Mouse (Mus musculus) forebrain, embryonic 15.5 days (tissue): Measurements from ENCODE around the gene Des. TPM values are rescaled to one million over a fixed set of nuclear protein-coding genes. Genes with fewer than 3 reads are reported as not detected.

ENCODE experiments used
- ATAC-seq: fragments of 200-750 bp; cut with Nextera tagmentation; replicated peaks from 2 replicates; pipeline ENCODE4 v1.8.0; 2017; ENCODE audit warnings: mild to moderate bottlenecking, moderate TSS enrichment, moderate library complexity
- H3K27ac ChIP-seq: fragments of 300-500 bp; sonication (generic); replicated peaks from 2 replicates; pipeline ENCODE4 v1.5.1; 2015; ENCODE audit warnings: mild to moderate bottlenecking, inconsistent platforms
- H3K27me3 ChIP-seq: fragments of 300-500 bp; sonication (generic); 2 replicates; pipeline ENCODE4 v1.6.1; 2015; ENCODE audit warnings: inconsistent platforms
- H3K36me3 ChIP-seq: fragments of 300-500 bp; sonication (generic); 2 replicates; pipeline ENCODE4 v1.6.1; 2015; ENCODE audit warnings: mild to moderate bottlenecking, inconsistent platforms
- H3K4me1 ChIP-seq: fragments of 300-500 bp; sonication (generic); 2 replicates; pipeline ENCODE4 v1.6.1; 2015; ENCODE audit warnings: inconsistent platforms
- H3K4me2 ChIP-seq: fragments of 300-500 bp; sonication (generic); replicated peaks from 2 replicates; pipeline ENCODE4 v1.6.1; 2015; ENCODE audit warnings: mild to moderate bottlenecking, inconsistent platforms
- H3K4me3 ChIP-seq: fragments of 300-500 bp; sonication (generic); 2 replicates; pipeline ENCODE4 v1.5.1; 2015; ENCODE audit warnings: mild to moderate bottlenecking, inconsistent platforms
- H3K9ac ChIP-seq: fragments of 300-500 bp; sonication (generic); replicated peaks from 2 replicates; pipeline ENCODE4 v1.6.1; 2015; ENCODE audit warnings: mild to moderate bottlenecking, inconsistent platforms
- H3K9me3 ChIP-seq: fragments of 300-500 bp; sonication (generic); 2 replicates; pipeline ENCODE4 v1.6.1; 2016; ENCODE audit warnings: inconsistent platforms
- WGBS: fragments of 180-500 bp; shearing (Covaris S2); methylation state at CpG from one replicate; pipeline ENCODE4 v1.1.7; 2015; ENCODE audit warnings: mixed read lengths; 5-methylcytosine and 5-hydroxymethylcytosine counted together
- polyA plus RNA-seq: library from polyadenylated mRNA; unstranded; fragments of >200 nt; fragmentation: Nextera tagmentation; extraction: Ambion mirVana; gene quantifications from 2 replicates; pipeline ENCODE4 v1.2.1, GENCODE M21; 2015

Des gene
- polyA plus RNA-seq, 1 experiment from 2014 or later = 1.0 TPM

- 3% methylated on average over 94 of the region's 94 CpGs for WGBS
These were observed 28.1 kb downstream of the Des start for GRCm38 (mm10) chr1:75387929-75388897.

DNA sequence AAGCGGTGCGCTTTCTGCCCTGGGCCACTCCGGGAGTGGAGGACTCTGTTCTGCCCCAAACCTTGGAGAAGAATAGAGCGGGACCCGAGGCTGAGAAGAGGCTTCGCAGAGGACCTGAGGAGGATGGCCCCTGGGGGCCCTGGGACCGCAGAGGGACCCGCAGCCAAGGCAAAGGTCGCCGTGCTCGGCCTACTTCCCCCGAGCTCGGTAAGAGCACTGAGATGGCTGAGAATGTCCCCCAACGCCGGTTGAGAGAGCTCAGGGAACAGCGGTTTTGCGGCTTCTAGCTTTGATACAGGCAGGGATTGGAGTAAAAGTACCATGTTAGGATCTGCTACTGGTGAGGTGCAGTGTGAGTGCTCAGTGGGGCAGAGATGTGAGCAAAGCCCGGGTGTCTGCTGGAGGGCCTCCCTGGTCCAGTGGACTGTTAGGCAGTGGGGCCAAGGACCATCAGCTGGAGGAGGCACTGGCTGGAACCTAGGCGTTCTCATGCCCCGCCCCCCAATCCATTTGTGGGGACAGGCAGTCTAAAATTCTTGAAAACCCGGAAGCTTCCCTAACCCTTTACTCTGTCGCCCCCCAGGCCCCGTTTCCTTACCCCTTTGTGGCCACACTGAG, 28.9 kb downstream of the Des start:
- Histone ChIP-seq H3K27me3 (peaks cover 39% of the 10 kb centered on the region), H3K36me3 (no peaks in the 10 kb centered on the region), H3K4me3 (peak overlapping the region; percentile 31), H3K4me2 (peak overlapping the region; percentile 54), H3K9ac (no peak overlapping the region), H3K4me1 (peaks cover 54% of the 10 kb centered on the region), H3K27ac (no peak overlapping the region), H3K9me3 (no peaks in the 10 kb centered on the region)
- no peak for ATAC-seq
- WGBS = 22% methylated on average over 23 of the region's 23 CpGs

More at GRCm38 (mm10) chr1:75387929-75388897, 28.1 kb downstream of the Des start:
- Histone ChIP-seq H3K4me1 (peaks cover 46% of the 10 kb centered on the region), H3K9me3 (no peaks in the 10 kb centered on the region), H3K4me3 (peak overlapping the region; percentile 31), H3K4me2 (peak overlapping the region; percentile 54), H3K27ac (no peak overlapping the region), H3K27me3 (peaks cover 39% of the 10 kb centered on the region), H3K36me3 (no peaks in the 10 kb centered on the region), H3K9ac (peak overlapping the region; percentile 37)
- peak; percentile 11; the same call in 1 of the 2 replicates for ATAC-seq

DNA sequence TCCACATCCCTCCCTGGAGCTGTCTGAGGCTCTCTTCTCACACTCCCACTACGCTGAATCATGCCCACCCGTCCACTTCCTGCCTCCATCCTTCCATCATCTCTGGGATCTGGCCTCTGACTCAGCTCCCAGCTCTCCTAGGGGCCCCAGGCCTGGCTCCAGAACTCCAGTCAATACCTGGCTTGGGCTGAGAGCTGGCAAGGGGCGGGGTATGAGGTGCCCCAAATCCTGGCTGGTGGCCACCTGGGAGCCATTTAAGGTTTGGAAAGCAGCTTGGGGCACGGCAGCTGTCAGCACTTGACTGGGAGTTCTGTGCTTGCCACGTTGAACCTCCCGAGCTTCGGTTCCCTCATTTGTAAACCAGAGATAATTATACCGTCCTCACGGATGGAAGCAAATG, 33.0 kb downstream of the Des start:
- Histone ChIP-seq H3K36me3 (no peaks in the 10 kb centered on the region), H3K27ac (peak overlapping the region; percentile 69), H3K4me1 (peaks cover 24% of the 10 kb centered on the region), H3K27me3 (peaks cover 21% of the 10 kb centered on the region), H3K4me3 (no peak overlapping the region), H3K9me3 (no peaks in the 10 kb centered on the region), H3K4me2 (no peak overlapping the region), H3K9ac (no peak overlapping the region)
- ATAC-seq = peak; percentile 39
- WGBS = 36% methylated on average over 9 of the region's 9 CpGs

GRCm38 (mm10) chr1:75393846-75394245, 33.7 kb downstream of the Des start:
- Histone ChIP-seq H3K4me1 (peaks cover 18% of the 10 kb centered on the region), H3K27me3 (peaks cover 14% of the 10 kb centered on the region), H3K4me3 (no peak overlapping the region), H3K4me2 (no peak overlapping the region), H3K36me3 (no peaks in the 10 kb centered on the region), H3K9ac (no peak overlapping the region), H3K27ac (peak overlapping the region; percentile 69), H3K9me3 (no peaks in the 10 kb centered on the region)
- WGBS = 89% methylated on average over 3 of the region's 3 CpGs
- no peak for ATAC-seq

DNA sequence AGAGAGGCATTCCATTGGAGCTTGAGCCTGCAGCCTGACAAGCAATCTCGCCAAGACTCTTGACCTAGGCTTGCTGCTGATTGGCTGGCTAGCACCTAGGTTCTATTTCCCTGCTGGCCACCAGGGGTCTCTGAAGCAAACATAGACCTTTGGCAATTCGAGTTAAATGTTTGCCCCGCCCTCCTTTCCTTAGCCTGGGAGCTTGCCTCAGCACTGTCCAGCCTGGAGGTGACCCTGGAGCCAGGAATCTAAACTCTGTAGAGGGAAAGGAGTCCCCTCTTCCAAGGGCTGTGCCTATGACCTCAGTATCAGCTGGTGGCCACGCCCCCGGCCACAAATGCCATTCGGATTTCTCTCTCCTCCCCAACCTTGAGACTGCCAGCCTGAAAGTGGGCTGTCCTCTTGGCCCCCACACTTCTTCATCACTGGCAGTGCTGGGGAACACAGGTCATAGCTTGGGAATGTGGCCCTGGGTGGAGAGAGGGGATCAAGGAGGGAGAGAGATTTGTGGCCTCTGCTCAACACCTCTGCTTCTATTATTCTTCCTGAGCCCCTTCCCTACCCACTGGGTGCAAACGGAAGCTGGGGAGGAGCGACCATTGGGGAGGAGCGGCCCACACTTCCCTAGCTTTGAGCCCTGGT, 38.8 kb downstream of the Des start:
- Histone ChIP-seq H3K4me1 (peaks cover 20% of the 10 kb centered on the region), H3K27me3 (no peaks in the 10 kb centered on the region), H3K9me3 (no peaks in the 10 kb centered on the region), H3K4me2 (no peak overlapping the region), H3K9ac (no peak overlapping the region), H3K4me3 (no peak overlapping the region), H3K36me3 (peaks cover 7% of the 10 kb centered on the region; the same call in 1 of the 2 replicates), H3K27ac (no peak overlapping the region)
- ATAC-seq = peak; percentile 51; the same call in 1 of the 2 replicates
- 13% methylated on average over 9 of the region's 9 CpGs for WGBS

DNA sequence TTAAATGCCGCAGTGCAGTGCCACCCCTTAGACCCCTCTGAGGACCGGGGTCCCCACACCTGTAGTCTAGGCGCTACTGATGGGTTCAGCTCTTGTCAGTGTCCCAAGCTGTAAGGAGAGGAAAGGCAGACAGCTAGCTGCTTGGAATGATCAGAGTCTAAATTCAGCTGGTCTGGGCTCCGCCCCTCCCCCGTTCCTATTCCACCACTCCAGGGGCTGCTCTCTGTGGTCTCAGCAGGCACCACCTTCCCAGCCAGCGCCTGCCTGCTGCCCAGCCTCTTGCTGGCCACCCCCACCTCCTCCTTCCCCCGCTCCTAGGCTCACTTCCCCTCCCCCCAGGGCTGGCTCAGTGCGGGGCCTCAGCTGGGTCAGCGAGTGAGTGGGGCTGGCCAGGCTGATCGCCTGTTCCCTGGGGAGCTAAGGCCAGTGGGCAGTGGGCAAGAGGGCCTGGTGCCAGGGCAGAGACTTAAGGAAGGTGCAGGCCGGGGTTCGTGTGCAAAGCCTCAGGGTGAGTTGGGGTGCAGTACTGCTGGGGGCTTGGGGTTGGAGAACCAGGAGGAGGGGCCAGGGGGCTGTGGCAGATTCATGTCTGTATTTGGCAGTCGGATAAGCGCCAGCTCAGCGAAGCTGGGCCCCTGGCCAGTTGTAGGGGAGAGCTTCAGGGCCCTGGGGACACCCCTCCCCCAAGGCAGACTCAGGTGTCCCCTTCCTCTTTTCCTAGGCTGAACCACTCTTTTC, 39.8 kb downstream of the Des start:
- H3K4me3 ChIP-seq = no peak overlapping the region
- 10% methylated on average over 15 of the region's 15 CpGs for WGBS
- peak; percentile 76 for ATAC-seq
- peaks cover 18% of the 10 kb centered on the region for H3K4me1 ChIP-seq
- H3K27ac ChIP-seq = no peak overlapping the region; the same call in 1 of the 2 replicates
- peaks cover 7% of the 10 kb centered on the region; the same call in 1 of the 2 replicates for H3K36me3 ChIP-seq
- no peaks in the 10 kb centered on the region for H3K27me3 ChIP-seq
- no peaks in the 10 kb centered on the region for H3K9me3 ChIP-seq
- H3K4me2 ChIP-seq = peak overlapping the region; percentile 11; the same call in 1 of the 2 replicates
- H3K9ac ChIP-seq = 0 out of 2 replicates have a peak overlapping the region, but pooled peaks have one; percentile 17

GRCm38 (mm10) chr1:75400493-75401115, 40.5 kb downstream of the Des start:
- ATAC-seq = no peak
- H3K9me3 ChIP-seq = no peaks in the 10 kb centered on the region
- H3K27ac ChIP-seq = no peak overlapping the region
- peaks cover 18% of the 10 kb centered on the region for H3K4me1 ChIP-seq
- H3K36me3 ChIP-seq = peaks cover 7% of the 10 kb centered on the region; the same call in 1 of the 2 replicates
- 40% methylated on average over 6 of the region's 6 CpGs for WGBS
- no peak overlapping the region for H3K9ac ChIP-seq
- no peak overlapping the region for H3K4me3 ChIP-seq
- H3K4me2 ChIP-seq = 0 out of 2 replicates have a peak overlapping the region, but pooled peaks have one; percentile 11
- no peaks in the 10 kb centered on the region for H3K27me3 ChIP-seq

DNA sequence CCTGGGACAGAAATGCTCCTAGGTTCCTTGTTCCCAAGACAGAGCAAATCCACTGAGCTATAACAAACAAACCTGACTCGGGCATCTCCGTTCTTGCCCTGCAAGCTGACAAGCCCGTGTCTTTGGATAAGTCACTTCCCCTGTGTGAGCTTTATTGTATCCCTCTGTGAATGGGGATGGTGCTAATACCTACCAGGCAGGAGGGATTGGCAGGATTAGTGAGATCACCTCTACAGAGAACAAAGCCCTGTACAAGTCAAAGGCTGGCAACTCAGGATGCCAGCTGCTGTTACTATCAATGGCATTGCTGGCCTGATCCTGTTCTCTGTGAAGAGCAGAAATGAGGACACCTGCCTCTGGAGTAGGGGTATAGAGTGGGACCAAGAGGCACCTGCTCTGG, 45.4 kb downstream of the Des start:
- Histone ChIP-seq H3K27me3 (no peaks in the 10 kb centered on the region), H3K9ac (no peak overlapping the region), H3K9me3 (no peaks in the 10 kb centered on the region), H3K4me2 (no peak overlapping the region), H3K27ac (no peak overlapping the region), H3K4me3 (no peak overlapping the region), H3K4me1 (no peaks in the 10 kb centered on the region), H3K36me3 (peaks cover 7% of the 10 kb centered on the region; the same call in 1 of the 2 replicates)
- WGBS = 43% methylated on average over 3 of the region's 3 CpGs
- no peak for ATAC-seq

DNA sequence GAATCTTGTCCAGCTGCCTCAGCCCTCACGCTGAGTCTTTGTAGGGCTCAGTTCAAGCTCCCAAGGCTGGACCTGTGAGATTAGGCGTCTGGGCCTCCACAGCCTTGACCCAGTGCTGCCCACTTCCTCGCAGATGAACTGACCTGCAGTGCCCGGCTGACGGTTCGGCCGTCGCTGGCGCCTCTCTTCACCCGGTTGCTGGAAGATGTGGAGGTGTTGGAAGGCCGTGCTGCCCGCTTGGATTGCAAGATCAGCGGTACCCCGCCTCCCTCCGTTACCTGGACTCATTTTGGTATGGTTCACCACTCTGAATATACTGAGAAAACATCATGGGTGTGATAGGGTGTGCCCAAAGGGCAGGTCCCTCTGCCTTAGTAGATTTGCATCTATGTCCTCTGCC, 46.0 kb downstream of the Des start:
- H3K9ac ChIP-seq = no peak overlapping the region
- 91% methylated on average over 15 of the region's 15 CpGs for WGBS
- no peaks in the 10 kb centered on the region for H3K9me3 ChIP-seq
- H3K4me3 ChIP-seq = no peak overlapping the region
- H3K4me1 ChIP-seq = no peaks in the 10 kb centered on the region
- peaks cover 7% of the 10 kb centered on the region; the same call in 1 of the 2 replicates for H3K36me3 ChIP-seq
- H3K27me3 ChIP-seq = no peaks in the 10 kb centered on the region
- H3K4me2 ChIP-seq = no peak overlapping the region
- H3K27ac ChIP-seq = no peak overlapping the region
- ATAC-seq = no peak

DNA sequence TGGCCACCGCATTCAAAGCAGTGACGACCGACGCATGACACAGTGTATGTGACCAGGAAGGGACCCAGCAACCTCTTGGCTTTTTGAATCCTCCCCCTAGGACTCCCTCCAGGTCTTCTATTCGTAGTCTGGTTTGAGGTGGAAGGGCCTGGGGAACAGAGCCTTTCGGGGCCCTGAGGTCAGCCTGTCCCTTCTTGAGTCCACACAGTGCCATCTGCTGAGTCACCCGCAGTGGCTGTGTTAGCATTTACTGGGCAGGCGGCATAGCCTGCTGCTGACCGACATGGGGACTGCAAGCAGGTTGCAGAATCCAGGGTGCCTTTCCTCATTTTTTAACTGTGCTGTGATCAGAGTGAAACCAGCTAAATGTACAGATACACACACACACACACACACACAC, 46.9 kb downstream of the Des start:
- WGBS = 92% methylated on average over 9 of the region's 9 CpGs
- Histone ChIP-seq H3K9me3 (no peaks in the 10 kb centered on the region), H3K4me3 (no peak overlapping the region), H3K27ac (no peak overlapping the region), H3K9ac (no peak overlapping the region), H3K27me3 (no peaks in the 10 kb centered on the region), H3K4me2 (no peak overlapping the region), H3K36me3 (peaks cover 7% of the 10 kb centered on the region; the same call in 1 of the 2 replicates), H3K4me1 (no peaks in the 10 kb centered on the region)
- no peak for ATAC-seq

GRCm38 (mm10) chr1:75408210-75408609, 48.1 kb downstream of the Des start:
- 90% methylated on average over 4 of the region's 4 CpGs for WGBS
- H3K27me3 ChIP-seq = no peaks in the 10 kb centered on the region
- ATAC-seq = no peak
- H3K4me3 ChIP-seq = no peak overlapping the region
- no peaks in the 10 kb centered on the region for H3K36me3 ChIP-seq
- no peak overlapping the region for H3K9ac ChIP-seq
- H3K9me3 ChIP-seq = no peaks in the 10 kb centered on the region
- H3K27ac ChIP-seq = no peak overlapping the region
- H3K4me1 ChIP-seq = no peaks in the 10 kb centered on the region
- H3K4me2 ChIP-seq = no peak overlapping the region
